Mouse (Mus musculus) heart, postnatal 14 days (tissue): ENCODE data around the gene Adora2a. TPM values are rescaled to one million over a fixed set of nuclear protein-coding genes. Genes with fewer than 3 reads are reported as not detected.

Source experiments
- DNase-seq, 2 experiments: peaks; one replicate each; pipeline ENCODE4 v3.0.0; 2021 to 2022
- intact Hi-C: fragments of 180-260 bp; cut with DNase I; formaldehyde crosslinking; loops from one replicate; pipeline ENCODE4 v1.15.1; 2025
- total RNA-seq, 2 experiments: library from RNA; stranded (reverse); gene quantifications; 2 replicates each; pipeline ENCODE4 v1.2.3; 2021

Gene Adora2a
- total RNA-seq, 2 experiments from 2014 or later = 13.2 to 15.2 TPM

DNA sequence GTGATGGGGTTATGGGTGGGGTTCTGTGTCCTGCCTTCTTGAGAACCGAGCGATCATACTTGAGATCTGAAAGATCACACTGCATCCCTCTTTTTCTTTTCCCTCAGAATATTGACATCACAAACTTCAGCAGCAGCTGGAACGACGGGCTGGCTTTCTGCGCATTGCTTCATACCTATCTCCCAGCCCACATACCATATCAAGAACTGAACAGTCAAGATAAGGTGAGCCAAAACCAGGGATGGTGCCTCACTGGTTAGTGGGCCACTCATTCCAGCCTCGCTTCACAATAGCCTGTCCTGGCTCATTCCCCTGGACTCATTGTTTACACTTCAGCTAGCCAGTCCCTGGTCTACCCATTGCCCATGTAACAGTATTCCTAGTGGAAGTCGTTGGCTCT, 9.5 kb upstream of the Adora2a start:
- DNase-seq = no peak
- intact Hi-C loops = no loop called here

DNA sequence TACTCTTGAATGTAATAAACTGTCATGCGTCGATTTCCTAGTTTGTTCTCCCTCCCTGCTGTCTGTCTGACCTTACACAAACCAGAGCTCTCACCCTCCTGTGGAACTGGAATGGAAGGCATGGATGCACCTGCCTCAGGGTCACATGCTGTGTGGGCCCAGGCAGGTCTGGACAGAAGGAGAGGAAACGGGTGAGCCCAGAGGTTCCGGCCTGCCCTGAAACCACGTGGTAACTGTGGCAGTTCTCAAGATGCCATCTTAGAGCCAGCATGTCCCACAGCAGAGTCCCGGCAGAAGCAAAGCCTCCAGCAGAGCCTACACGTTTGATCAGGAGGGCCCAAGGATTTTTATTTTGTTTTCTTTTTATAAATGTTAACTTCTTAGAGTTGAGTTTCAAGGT, 4.3 kb upstream of the Adora2a start:
- no peak for DNase-seq
- intact Hi-C loops = no loop called here

DNA sequence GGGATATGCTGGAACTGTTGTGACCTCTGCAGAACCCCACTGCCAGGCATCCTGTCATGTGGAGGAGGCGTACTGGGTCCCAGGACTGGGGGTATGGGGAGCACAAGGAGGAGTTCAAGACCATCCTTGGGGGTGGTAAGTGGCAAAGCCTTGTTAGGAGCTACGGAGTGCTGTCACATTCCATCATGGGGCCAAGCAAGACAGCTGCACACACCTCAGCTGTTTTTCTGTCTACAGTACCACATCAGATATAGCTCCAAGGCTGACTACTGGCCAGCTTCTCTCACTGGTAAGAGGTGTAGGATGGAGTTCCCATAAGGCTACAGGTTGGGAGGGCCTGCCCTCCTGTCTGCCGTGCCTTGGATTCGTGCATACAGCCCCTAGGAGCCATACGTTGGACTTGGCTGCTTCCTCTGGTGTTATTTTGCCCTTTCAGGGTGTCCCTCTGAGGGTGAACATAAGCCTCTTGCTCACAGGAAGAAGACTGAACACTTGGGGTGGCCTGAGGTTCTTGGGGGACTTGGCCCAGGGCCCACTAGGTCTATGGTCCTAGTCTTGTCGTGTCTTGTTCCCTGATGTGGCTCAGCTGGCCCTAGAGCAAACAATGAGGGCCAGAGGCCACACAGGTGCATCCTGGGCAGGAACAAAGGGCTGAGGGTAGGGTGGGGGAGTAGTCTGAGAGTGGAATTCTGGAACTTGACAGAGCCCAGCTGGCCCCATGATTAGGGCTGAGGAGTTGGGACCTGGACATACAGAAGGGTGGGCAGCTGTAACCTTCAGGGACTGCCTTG, 2.3 kb upstream of the Adora2a start:
- intact Hi-C loops = no loop called here
- DNase-seq = peak; percentile 65

DNA sequence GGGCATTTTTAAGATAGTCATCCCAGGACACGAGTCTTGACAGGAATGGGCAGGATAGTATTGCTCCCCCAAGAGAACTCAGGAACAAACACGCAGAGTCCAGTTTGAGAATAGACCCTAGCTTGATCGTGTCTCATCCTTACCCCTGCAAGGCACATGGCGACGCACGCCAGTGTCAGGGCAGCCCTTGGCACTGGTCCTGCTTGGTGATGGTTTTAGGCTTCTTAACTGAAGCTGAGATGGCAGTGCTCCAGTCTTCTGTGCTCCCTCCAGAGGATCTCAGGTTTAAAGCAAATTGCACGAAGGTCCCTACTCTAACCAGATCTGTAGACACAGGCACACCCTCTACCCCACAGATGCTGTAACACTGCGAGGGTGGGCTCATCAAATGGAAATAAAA, 921 bp upstream of the Adora2a start:
- intact Hi-C loops = loop anchor here (2.0 to 5.0 kb wide), 3 partner anchors 38 to 171 kb away; no protein-coding TSS in a partner anchor
- DNase-seq = no peak

DNA sequence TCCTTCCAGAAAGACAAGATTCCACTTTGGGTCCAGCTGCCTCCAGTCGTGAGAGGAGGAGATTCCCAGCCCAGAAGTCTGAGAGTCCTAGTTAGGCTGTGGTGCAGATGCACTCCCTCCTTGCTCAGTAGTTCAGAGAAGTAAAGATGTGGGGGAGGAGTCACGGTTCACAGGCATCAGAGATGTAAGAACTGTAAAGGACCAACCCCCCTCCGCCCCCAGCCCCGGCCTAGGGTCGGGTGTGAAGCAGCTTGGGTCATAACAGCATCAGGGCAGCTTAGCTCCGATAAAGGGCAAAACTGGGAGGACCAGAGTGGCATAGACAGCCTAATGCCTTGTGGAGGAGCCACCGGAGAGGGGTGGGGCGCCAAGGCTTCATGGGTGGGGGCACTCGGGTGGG, 205 bp upstream of the Adora2a start:
- no peak for DNase-seq
- intact Hi-C loops = loop anchor here (2.0 to 5.0 kb wide), 3 partner anchors 39 to 170 kb away; no protein-coding TSS in a partner anchor

DNA sequence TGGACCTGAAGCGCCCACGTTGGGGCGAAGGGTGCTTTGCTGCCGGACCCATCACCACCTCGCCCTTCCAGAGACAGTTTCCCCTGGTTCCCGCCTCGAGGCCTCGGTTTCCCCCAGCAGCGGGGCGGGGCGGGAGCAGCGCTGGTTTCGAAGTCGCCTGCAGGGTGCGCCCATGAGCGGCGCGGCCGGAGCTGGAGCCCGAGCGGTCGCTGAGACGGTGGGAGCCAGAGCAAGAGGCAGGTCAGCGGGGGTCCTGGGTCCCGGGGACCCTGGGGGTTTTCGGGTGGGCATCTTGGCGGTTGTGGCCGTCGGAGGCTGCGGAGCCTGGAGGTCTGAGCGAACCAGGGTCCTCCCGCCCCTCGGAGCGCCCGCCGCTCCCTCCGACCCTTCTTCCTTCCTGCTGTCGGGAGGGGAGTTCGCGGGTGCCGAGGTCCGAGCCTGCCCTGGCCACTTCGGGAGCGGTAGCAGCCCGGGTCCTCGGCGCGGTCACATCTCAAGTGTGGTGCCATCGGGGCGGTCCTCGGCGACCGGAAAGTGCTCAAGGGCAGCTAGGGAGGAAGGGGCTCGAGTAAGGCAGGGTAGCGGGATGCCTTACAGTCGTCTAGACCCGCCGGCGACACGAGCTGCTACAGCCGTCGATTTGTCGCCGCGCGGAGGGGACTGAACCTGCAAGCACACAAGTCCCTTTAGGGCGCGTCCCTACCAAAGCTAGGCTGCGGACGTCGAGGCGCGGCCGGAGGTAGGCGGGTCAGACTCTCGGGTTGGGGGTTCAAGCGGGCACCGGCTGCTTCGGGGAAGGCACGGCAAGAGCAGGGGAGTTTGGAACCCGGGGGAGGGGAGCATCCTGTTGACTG, 458 bp downstream of the Adora2a start:
- intact Hi-C loops = loop anchor here (1.0 to 5.0 kb wide), 5 partner anchors 40 to 170 kb away; no protein-coding TSS in a partner anchor
- peak; percentile 88 to 91 for DNase-seq

DNA sequence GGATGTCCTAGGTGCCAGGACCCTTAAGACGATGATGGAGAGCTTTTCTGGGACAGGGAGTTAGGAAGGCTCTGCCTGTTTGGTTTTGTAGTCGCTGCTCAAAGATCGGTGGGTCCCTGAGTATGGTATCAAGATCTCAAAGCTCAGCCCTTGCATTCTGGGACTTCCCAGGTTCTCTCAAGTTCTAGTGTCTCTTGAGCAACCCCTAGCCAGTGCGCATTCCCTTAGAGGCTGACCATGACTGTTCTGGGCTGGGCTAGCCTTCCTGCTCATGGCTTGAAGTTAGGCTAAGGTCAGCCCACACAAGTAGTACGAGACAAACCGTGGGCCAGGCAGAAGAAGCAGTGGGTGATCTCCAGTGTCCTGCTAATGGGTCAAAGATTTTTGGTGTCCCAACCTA, 1.5 kb downstream of the Adora2a start:
- DNase-seq = no peak
- intact Hi-C loops = loop anchor here (5.0 kb wide), 2 partner anchors 41 to 61 kb away; no protein-coding TSS in a partner anchor

DNA sequence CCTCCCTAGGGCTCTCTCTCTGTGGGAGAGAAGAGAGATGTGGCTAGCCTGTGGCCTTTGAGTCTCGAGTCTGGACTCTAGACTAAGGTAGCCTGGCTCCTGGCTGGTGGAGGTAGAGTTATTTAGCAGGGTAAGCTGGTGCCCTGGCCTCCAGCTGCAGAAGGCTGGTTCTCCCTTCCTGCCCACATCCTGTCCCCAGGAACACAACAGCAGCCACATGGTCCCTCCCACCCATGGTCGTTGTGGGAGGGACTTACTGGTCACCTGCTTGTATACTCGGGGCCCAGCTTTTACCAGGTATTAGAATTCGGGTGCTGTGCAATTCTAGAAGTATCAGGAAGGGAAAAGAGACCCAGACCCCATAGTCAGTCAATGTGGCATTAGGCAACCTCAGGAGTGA, 3.6 kb downstream of the Adora2a start:
- DNase-seq = no peak
- intact Hi-C loops = no loop called here

DNA sequence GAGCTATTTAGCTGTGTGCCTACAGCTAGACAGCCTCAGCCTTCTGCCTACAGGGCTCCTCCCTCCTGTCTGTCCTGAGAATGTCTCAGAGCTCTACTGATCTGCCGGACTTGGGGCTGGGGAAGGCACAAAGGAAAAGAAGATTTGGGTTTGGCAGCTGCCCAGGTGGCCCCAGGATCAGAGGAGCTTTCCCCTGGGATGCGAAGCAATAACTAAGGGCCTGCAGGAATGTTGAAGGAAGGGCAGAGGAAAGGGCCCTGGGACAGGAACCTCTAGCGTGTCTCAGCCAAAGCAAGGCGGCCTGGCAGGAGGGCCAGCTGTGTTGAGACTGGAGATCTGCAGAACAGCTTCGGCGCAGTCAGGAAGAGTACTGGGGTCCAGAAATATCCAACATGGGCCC, 6.3 kb downstream of the Adora2a start:
- intact Hi-C loops = no loop called here
- DNase-seq = peak in 1 of 2 experiments; percentile 42

DNA sequence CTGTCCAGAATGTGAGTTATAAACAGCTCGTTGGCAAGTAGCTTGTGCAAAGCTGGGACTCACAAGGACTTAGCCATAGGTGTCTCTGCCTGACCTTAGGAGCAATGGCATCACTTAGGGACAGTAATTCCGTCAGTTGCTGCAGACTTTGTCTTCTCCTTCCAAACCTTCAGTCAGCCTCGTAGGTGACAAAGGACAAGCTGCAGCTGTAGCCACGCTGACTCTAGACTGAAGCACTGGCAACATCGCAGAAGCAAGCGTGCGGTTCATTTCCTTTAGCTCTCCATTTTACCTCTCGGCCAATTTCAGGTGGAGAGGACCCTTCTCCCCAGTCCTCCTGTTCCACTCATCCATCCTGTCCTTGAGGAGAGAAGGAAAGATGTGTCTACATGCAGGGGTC, 7.3 kb downstream of the Adora2a start:
- intact Hi-C loops = no loop called here
- DNase-seq = no peak

DNA sequence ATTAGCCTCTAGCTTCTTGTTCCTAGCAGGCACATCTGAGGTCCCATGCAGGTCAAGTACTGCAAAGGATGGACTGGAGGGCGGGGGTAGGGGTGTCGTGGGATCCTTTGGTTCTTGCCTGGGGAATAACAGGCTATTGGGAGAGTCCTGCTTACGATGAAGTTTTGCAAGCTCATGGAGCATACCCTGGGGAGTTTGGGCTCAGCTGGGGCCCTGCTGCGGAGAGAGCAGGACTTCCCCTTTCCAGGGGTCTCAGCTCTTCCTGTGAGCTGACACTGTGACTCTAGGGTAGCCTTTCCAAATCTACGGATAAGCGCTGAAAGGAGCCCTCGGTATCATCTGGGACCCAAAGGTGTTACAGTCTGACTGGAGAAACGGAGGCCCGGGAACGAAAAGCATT, 7.7 kb downstream of the Adora2a start:
- DNase-seq = no peak
- intact Hi-C loops = no loop called here

DNA sequence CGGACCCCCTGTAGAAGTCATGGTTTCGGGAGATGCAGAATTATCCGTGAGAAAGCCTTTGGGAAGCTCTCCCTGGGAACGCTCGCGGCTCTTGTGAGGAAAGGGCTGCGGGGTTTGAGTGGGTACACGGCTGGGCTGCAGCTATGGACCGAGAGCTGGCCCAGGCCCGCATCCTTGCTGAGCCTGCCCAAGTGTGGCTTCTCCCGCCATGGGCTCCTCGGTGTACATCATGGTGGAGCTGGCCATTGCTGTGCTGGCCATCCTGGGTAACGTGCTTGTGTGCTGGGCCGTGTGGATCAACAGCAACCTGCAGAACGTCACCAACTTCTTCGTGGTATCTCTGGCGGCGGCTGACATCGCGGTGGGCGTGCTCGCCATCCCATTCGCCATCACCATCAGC, 9.1 kb downstream of the Adora2a start:
- DNase-seq = no peak
- intact Hi-C loops = no loop called here

DNA sequence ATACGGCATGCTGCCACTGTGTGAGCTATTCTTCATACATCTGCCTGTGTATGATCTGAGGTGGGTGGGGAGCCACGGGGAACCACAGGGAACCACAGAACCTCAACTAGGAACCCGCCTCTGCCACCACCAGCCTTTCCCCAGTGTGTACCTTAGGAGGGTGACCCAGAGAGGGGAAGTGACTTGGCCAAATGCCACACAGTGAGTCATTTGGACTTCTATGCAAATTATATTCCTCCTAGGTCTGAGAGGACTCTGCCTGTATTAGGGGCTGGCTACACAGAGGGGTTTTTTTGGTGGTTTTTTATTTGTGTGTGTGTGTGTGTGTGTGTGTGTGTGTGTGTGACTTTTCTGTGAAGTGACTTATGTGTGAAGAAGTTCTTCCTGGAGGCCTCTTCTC, 9.9 kb downstream of the Adora2a start:
- intact Hi-C loops = no loop called here
- DNase-seq = peak in 1 of 2 experiments; percentile 72

DNA sequence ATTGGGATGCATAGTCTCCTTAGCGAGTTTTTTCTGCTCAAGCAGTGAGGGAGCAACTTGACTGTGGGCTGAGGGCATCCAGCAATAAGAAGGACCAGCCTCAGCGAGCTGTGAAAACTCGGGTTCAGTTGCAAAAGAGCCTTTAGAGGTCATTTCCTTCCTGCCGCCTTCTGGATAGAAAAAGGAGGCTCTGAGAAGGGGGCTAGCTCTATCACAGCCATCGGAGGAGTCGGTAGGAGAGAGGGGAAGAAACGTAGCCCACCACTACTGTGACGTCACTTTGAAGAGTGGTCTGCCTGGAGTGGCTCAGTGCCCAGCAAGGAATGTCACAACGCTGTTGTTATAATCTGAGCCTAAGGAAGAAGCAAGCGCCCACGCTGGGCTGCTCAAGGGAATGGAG, 10.4 kb downstream of the Adora2a start:
- no peak for DNase-seq
- intact Hi-C loops = no loop called here

DNA sequence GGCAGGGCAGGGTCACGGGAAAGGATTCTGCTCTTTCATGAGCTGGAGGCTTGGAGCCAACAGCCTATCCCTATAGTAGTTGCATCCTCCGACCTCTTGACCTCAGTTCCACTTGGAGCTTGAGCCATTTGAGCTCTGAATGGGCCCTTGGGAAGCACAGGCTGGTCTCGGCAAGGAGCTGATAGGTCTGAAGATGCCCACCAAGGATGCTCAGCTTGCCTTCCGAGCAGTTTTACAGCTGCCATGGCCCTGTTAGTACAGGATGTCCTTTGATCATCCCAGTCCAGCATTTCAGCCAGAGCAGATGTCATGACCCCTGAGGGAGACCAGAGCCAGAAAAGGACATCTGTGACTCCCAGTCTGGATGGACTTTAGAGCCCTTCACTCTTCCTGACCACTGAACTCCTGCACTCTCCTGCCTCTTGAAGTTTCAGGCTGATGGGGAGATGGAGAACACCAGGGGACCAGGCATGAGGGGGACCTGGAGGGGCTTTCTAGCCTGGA, 11.6 kb downstream of the Adora2a start:
- no peak for DNase-seq
- intact Hi-C loops = no loop called here

DNA sequence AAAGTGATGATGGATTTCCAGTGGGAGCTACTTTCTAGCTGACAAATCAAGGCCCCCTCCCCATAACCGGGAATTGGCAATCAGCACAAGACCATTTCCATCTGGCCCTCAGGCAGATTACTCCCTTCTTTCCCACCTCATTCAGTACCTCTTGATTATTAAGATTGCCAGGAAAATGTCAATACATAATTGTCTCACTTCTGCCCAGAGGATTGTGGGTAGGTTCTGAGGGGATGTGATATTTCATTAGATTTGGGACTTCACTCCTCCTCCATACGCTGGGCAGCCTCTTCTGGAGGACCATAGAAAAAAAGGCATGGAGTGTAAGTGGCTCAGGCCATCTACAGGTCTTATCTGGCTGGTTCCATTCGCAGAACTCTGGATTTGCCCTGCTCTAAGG, 15.6 kb downstream of the Adora2a start:
- DNase-seq = no peak
- intact Hi-C loops = no loop called here

DNA sequence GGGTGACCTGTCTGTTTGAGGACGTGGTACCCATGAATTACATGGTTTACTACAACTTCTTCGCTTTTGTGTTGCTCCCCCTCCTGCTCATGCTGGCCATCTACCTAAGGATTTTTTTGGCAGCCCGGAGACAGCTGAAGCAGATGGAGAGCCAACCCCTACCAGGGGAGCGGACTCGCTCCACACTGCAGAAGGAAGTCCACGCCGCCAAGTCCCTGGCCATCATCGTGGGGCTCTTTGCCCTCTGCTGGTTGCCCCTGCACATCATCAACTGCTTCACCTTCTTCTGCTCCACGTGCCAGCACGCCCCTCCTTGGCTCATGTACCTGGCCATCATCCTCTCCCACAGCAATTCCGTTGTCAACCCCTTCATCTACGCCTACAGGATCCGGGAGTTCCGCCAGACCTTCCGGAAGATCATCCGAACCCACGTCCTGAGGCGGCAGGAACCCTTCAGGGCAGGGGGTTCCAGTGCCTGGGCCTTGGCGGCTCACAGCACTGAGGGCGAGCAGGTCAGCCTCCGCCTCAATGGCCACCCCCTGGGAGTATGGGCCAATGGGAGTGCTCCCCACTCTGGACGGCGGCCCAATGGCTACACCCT, 16.6 kb downstream of the Adora2a start:
- no peak for DNase-seq
- intact Hi-C loops = no loop called here

DNA sequence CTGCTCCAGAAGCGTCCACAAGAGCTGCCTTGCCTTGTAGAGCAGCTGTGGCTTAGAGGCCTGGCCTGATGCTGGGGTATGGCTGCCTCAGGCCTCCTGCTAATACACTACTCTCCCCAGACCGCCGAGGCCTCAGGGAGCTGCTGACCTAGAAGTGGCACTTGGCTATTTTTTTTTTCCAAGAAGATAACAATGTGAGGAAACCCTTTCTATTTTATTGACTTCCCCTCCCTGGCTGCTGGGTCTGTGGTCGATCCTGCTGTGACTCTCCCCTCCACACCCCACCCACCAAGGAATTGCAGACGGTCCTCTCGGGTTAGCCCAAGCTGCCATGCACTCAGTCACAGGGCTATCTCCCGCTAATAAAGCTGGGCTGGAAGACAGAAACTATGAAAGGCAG, 17.5 kb downstream of the Adora2a start:
- DNase-seq = no peak
- intact Hi-C loops = no loop called here

DNA sequence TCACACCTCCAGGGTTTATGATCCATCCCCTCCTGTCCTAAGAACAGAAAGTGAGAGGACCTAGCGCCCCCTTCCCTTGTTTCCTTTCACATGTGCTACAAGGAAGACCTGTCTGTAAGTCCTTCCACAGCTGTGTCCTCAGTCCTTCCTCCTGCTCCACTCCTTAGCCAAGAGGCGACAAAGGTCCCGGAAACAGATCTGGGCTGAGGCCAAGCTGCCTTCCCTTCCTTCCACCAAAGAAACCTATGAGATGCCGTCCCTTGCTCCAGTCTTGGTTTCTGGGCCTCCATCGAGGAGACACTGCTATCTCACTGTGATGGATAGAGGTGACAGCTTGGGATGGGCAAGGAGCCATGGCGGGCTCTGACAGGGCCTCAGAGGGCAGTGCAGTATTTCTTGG, 18.4 kb downstream of the Adora2a start:
- DNase-seq = peak in 1 of 2 experiments; percentile 60

DNA sequence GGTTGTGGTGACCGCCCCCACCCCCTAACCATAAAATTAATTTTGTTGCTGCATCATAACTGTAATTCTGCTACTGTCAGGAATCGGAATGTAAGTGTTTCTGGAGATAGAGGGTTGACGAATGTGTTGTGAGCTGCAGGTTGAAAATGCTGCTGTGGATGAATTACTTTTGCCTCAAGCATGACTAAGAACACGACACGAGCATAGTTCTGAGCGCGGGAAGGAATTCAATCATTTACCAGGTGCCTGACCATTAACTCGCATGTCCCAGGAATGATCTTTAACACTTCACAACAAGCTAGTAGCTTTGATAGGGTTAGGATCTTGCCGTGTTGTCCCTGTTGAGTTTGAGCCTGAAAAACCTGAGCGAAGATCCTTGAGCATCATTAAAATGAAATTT, 20.6 kb downstream of the Adora2a start:
- no peak for DNase-seq
- intact Hi-C loops = no loop called here

More for the DNA sequence above, 18.4 kb downstream of the Adora2a start:
- intact Hi-C loops = no loop called here

DNA sequence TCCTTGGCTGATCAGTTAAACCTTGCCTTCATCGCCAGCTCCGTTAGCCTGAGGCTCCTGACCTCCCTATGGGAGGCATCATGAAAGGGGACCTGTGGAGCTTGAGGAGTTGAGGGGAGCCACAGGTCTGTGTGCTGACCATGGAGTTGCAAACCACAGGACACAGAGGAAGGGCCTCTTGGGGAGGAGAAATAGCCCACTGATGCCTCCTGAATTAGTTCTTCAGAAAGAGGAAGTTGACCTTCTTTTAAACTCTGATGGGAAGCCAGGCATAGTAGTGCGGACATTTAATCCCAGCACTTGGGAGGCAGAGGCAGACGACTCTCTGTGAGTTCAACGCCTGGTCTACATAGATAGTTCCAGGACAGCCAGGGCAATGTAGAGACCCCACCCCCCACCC, 22.2 kb downstream of the Adora2a start:
- intact Hi-C loops = no loop called here

More for the DNA sequence above, 22.2 kb downstream of the Adora2a start:
- DNase-seq = no peak
